Mouse (Mus musculus): ENCODE measurements at regions not wholly inside any gene's neighbourhood (a gene's known extent, or its start where the extent isn't known, plus 50 kb on each side); places are given as distances from the start of the nearest gene placed in this dataset.

- ATAC-seq (ENCODE audit: low TSS enrichment): no peak
Observed at GRCm38 (mm10) chr4:93451357-93451756, 116.0 kb upstream of the Tusc1 start.

- no peak for ATAC-seq (ENCODE audit: low TSS enrichment)
Observed at GRCm38 (mm10) chr4:93450831-93451230, 115.5 kb upstream of the Tusc1 start.

GRCm38 (mm10) chr4:93444666-93445065 is 109.4 kb upstream of the Tusc1 start:
- ATAC-seq (ENCODE audit: low TSS enrichment): no peak

GRCm38 (mm10) chr4:93438587-93439336 is 103.5 kb upstream of the Tusc1 start:
- peak; percentile 57 for ATAC-seq (ENCODE audit: low TSS enrichment)

GRCm38 (mm10) chr4:93437386-93438130 is 102.2 kb upstream of the Tusc1 start:
- no peak for ATAC-seq (ENCODE audit: low TSS enrichment)

- no peak for ATAC-seq (ENCODE audit: low TSS enrichment)
Observed at GRCm38 (mm10) chr4:93412695-93413094, 77.4 kb upstream of the Tusc1 start.

- no peak for ATAC-seq (ENCODE audit: low TSS enrichment)
Observed at GRCm38 (mm10) chr4:93406876-93407275, 71.6 kb upstream of the Tusc1 start.

- no peak for ATAC-seq (ENCODE audit: low TSS enrichment)
Observed at GRCm38 (mm10) chr4:93400579-93400978, 65.3 kb upstream of the Tusc1 start.
